Mouse (Mus musculus) neural tube, embryonic 14.5 days (tissue): ENCODE measurements around the gene Mctp2. TPM values are rescaled to one million over a fixed set of nuclear protein-coding genes. Genes with fewer than 3 reads are reported as not detected.

Source experiments
- ATAC-seq: fragments of 200-750 bp; cut with Nextera tagmentation; 2 replicates; pipeline ENCODE4 v1.8.0; 2017; ENCODE audit warnings: low read depth, mild to moderate bottlenecking, moderate TSS enrichment, moderate library complexity
- H3K27ac ChIP-seq: fragments of 300-500 bp; sonication (generic); 2 replicates; pipeline ENCODE4 v1.5.1; 2014; ENCODE audit warnings: low read depth, mild to moderate bottlenecking, control low read depth, low read length, moderate library complexity, mixed read lengths
- H3K27me3 ChIP-seq: fragments of 300-500 bp; sonication (generic); 2 replicates; pipeline ENCODE4 v1.6.1; 2014; ENCODE audit warnings: low read length; ENCODE audit not compliant: control insufficient read depth, insufficient read depth
- H3K36me3 ChIP-seq: fragments of 300-500 bp; sonication (generic); 2 replicates; pipeline ENCODE4 v1.6.1; 2014; ENCODE audit warnings: low read length, mixed read lengths; ENCODE audit not compliant: control insufficient read depth, insufficient read depth
- H3K4me1 ChIP-seq: fragments of 300-500 bp; sonication (generic); 2 replicates; pipeline ENCODE4 v1.6.1; 2014; ENCODE audit warnings: low read length; ENCODE audit not compliant: control insufficient read depth, insufficient read depth
- H3K4me2 ChIP-seq: fragments of 300-500 bp; sonication (generic); 2 replicates; pipeline ENCODE4 v1.6.1; 2014; ENCODE audit warnings: mild to moderate bottlenecking, low read depth, low read length, control low read depth
- H3K4me3 ChIP-seq: fragments of 300-500 bp; sonication (generic); 2 replicates; pipeline ENCODE4 v1.5.1; 2014; ENCODE audit warnings: low read depth, low read length, control low read depth, mixed read lengths
- H3K9ac ChIP-seq: fragments of 300-500 bp; sonication (generic); replicated peaks from 2 replicates; pipeline ENCODE4 v1.6.1; 2014; ENCODE audit warnings: low read depth, mild to moderate bottlenecking, control low read depth, low read length, mixed read lengths
- H3K9me3 ChIP-seq: fragments of 300-500 bp; sonication (generic); 2 replicates; pipeline ENCODE4 v1.6.1; 2016; ENCODE audit warnings: low read length; ENCODE audit not compliant: control insufficient read depth
- WGBS: fragments of 180-500 bp; shearing (Covaris S2); extraction: QIAGEN DNeasy Blood & Tissue Kit; methylation state at CpG from one replicate; pipeline ENCODE4 v1.1.7; 2014; 5-methylcytosine and 5-hydroxymethylcytosine counted together
- polyA plus RNA-seq: library from polyadenylated mRNA; unstranded; fragments of >200 nt; fragmentation: Nextera tagmentation; extraction: Ambion mirVana; gene quantifications from 2 replicates; pipeline ENCODE4 v1.2.1, GENCODE M21; 2014

The Mctp2 gene
- polyA plus RNA-seq, 1 experiment from 2014 or later: 1.9 TPM

GRCm38 (mm10) chr7:72066352-72066751 is 240.1 kb downstream of the Mctp2 start:
- H3K27ac ChIP-seq: no peak overlapping the region
- no peak for ATAC-seq
- no peak overlapping the region for H3K4me2 ChIP-seq
- no peaks in the 10 kb centered on the region for H3K36me3 ChIP-seq
- no peaks in the 10 kb centered on the region for H3K9me3 ChIP-seq
- H3K27me3 ChIP-seq: no peaks in the 10 kb centered on the region
- 91% methylated on average over 2 of the region's 2 CpGs for WGBS
- no peak overlapping the region for H3K9ac ChIP-seq
- no peak overlapping the region for H3K4me3 ChIP-seq
- H3K4me1 ChIP-seq: no peaks in the 10 kb centered on the region

DNA sequence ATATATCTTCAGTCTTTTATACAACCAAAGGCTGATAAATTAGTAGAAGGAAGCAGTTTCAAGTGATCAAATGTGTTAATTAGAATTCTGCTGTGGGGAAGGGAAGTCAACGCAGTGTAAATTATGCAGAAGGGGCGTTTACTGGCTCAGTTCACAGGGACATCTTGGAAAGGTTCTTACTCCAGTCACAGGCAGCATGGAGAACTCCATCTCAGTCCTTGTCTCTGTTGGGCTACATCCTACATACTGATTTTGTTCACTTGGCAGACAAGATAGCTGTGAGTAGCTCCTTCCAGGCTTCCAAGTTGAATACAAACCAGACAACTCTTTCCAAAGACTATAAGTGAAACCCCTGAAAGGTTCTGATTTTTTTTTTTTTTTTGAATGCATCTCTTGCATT is 254.6 kb downstream of the Mctp2 start:
- no peaks in the 10 kb centered on the region for H3K36me3 ChIP-seq
- no peak for ATAC-seq
- no peaks in the 10 kb centered on the region for H3K9me3 ChIP-seq
- H3K27me3 ChIP-seq: no peaks in the 10 kb centered on the region
- no peak overlapping the region for H3K9ac ChIP-seq
- H3K27ac ChIP-seq: no peak overlapping the region
- no peak overlapping the region for H3K4me2 ChIP-seq
- H3K4me3 ChIP-seq: no peak overlapping the region
- WGBS: 73% methylated on average over 2 of the region's 2 CpGs
- no peaks in the 10 kb centered on the region for H3K4me1 ChIP-seq

GRCm38 (mm10) chr7:72047588-72048585 is 258.5 kb downstream of the Mctp2 start:
- Histone ChIP-seq H3K9me3 (no peaks in the 10 kb centered on the region), H3K4me1 (no peaks in the 10 kb centered on the region), H3K4me2 (no peak overlapping the region), H3K9ac (no peak overlapping the region), H3K27me3 (no peaks in the 10 kb centered on the region), H3K4me3 (no peak overlapping the region), H3K27ac (no peak overlapping the region), H3K36me3 (no peaks in the 10 kb centered on the region)
- no peak for ATAC-seq
- 74% methylated on average over 20 of the region's 20 CpGs for WGBS
